Mouse (Mus musculus) spleen, adult 18-20 months (tissue): ENCODE results near the gene Ttll5.

Experiments used
- DNase-seq, 2 experiments: peaks; one replicate each; pipeline ENCODE4 v3.0.0; 2022; ENCODE audit warnings: mixed read lengths in 2 of 2

The Ttll5 gene

DNA sequence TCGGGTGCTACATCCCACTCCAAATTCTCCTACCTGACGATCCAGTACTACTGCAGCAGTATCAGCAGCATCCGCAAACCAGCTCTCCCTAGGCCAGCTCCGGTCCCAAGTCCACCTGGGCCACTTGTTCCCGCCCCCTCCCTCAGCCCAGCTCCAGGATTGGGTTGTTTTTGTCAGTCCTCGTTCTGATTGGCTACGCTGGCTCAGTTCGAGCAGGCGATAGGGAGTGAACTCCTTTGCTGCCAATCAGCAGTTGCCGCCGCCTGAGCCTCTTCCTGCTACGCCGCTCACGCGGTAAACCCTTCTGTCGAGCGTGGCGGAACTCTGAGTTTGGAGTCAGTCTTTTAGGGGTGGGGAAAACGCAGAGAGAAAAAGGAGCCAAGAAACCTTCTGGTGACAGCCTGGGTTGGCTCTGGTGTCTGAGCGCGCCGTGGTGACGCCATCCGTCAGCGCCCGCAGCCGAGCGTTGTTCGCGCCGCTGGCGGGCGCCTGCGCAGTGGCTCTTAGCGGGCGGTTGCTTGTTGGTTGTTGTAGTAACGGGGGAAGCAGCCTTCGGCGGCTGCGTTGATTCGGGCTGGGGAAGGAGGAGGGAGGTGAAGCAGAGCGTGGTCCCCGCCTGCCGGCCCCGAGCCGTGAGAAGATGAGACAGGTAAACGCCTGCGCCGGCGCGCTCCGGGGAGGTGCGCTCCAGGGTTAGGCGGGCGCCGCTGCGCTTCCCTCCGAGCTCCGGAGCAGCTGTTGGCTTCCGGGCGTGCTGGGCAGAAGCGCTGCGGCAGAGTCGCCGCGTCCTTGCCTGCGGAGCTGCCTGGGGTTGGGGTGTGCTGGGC lies at the start of gene Ttll5, which contains the start of gene Erg28:
TSS of gene Ttll5 (plus strand) at position 222 of the 827 bp plus-strand sequence.
TSS of gene Erg28 (minus strand) at position 113 of the 827 bp plus-strand sequence.
- DNase-seq, result peak; percentile 89 to 90

- no peak for DNase-seq
Measured at GRCm38 (mm10) chr12:85778962-85779361, 45.5 kb upstream of the Ttll5 start.

DNA sequence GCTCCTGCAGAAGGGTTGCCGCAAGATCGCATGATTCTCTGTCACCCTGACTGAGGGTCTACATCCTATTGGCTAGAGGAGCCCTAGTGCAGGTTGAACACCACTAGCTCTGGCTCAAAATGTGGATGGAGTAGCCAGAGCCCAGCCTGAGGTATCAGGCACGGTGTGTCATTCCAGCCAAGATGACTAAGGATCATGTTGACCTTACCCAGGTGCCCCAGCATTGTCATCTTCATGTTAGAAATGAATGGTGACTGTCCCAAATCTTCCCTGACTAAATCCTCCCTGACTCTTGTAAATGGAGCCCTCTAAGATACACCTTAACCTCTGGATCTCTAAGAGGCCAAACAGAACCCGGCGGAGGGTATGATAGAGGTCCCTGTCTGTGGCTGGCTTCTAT lies 44.8 kb upstream of the Ttll5 start:
- no peak for DNase-seq

DNA sequence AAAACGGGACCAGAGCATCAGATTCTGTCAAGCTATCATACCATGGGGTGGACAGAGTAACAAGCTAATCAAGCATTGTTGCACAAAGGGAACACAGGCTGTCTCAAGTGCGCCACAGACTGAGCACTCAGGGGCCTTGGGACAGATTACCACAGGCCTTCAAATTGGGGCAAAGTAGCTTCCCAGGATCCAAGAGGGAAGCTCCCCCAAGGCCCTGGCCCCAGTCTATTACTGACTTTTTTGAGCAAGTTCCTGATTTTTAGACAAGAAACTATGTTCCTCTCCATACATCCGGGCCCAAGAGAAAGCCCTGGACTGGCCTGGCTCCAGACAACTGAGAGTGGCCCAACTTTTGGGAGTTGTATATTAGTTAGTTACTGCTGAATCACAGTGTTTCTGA lies 42.9 kb upstream of the Ttll5 start:
- DNase-seq, result no peak

- DNase-seq, result no peak
Measured at GRCm38 (mm10) chr12:85784916-85785815, 39.3 kb upstream of the Ttll5 start.

DNA sequence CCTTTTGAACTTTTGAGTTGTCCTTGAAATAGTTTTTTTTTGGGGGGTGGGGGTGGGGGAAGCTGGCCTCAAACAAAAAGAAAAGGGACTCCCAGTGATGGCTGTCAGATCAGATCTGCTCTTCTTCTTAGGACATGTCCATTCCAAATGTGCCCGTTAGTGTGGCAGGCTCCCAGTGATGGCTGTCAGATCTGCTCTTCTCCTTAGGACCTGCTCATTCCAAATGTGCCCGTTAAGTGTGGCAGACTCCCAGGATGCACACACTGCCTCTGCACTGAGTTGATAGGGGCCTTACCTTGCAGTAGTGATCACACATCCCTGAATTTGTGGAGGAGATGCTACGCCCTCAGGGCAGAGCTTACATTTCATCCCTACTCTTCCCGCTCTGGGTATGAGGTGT lies 32.3 kb upstream of the Ttll5 start:
- DNase-seq, result no peak

- DNase-seq, result no peak
Measured at GRCm38 (mm10) chr12:85792821-85793346, 31.6 kb upstream of the Ttll5 start.

- DNase-seq, result no peak
Measured at GRCm38 (mm10) chr12:85794094-85794493, 30.4 kb upstream of the Ttll5 start.

DNA sequence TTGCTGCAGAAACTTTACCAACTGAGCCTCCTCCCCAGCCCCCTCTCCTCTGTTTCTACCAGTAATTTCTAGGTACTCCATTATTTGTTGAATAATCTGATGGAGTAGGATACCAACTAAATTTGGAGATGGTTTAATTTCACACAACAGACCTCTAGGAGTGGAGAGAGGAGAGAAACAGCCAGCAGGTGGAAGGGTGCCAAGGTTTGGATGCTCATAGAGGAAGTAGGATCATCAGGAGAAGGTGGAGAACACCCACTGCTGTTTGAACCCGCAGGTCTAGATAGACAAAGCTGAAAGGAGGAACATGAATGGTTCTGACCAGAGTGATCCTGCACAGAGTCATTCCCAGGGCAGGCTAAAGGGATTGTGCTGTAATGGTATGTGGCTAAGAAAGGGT lies 28.9 kb upstream of the Ttll5 start:
- no peak for DNase-seq

GRCm38 (mm10) chr12:85800031-85800430 lies 24.4 kb upstream of the Ttll5 start:
- no peak for DNase-seq

- DNase-seq, result no peak
Measured at GRCm38 (mm10) chr12:85809726-85810125, 14.7 kb upstream of the Ttll5 start.

DNA sequence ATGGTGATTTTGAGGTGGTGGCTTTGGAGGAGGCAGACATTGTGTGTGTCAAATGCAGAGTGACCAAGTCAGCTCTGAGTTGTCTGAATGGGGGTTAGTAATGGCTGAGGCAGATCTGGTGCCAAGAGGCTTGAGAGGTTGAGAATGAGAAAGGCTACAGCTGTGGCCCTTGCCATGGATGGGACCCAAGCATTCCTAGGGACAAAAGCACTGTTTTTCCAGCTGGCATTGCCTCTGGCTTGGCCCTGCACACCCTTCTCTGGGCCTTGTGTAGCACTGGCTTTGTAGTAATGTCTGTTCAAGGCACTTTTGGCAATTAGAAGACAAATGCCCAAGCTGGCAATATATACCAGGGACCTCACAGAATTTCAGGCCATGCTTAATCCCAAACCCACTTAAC lies 13.5 kb upstream of the Ttll5 start:
- no peak for DNase-seq

GRCm38 (mm10) chr12:85811676-85812075 lies 12.8 kb upstream of the Ttll5 start:
- no peak for DNase-seq

- DNase-seq, result no peak
Measured at GRCm38 (mm10) chr12:85813599-85813998, 10.9 kb upstream of the Ttll5 start.

DNA sequence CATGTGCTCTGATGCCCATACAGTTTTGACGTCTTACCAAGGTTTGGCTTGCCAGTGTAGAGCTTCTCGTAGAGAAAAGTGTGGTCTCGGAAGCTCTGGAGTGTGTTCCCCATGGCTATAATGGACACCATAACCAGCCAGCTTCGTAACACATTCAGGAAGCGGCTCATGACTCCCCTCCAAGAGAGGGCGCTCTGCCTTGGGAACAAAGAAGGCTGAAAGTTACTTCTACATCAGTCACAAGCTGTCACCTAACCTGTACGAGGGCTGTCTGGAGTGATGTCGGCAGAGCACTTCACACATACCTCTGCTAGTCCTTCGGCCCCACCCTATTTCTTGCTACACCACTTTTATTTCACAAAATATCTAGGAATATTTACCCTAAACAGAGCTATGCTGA lies 2.4 kb upstream of the Ttll5 start:
- DNase-seq, result no peak

DNA sequence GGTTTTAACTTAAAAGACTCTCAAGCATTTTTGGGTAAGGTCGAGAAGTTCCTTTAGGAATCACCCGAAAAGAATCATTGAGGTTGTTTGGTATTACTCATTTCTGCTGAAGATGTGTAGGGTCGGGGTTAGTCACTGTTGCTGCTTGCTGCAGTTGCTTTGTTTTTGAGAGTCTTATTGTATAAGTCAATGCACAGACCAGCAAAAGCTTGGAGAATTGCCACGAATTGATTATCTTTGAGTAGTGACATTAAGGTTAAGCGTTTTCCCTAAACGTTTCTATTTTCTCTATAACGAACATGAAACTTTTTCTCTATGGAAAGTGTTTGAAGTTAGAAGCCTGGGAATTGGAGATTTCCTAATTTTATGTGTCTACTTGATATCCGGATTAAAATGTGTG lies 902 bp downstream of the Ttll5 start:
- DNase-seq, result no peak

GRCm38 (mm10) chr12:85825822-85826221 lies 1.4 kb downstream of the Ttll5 start:
- no peak for DNase-seq

DNA sequence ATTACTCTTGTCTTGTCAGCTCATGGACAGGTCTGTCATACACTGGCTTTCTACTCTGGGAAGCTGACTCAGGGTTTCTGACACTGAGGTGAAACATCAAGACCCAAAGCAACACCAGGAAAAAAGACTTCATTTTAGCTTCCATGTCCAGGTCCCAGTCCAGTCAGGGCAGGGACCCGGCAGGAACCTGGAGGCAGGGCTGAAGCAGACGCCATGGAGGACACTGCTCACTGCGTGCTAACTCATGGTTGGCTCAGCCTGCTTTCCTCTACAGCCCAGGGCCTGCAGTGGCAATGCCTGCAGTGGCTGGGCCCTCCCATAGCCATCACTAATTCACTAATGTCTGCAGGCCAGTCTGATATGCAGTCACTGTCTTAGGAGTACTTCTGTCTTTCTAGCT lies 4.4 kb downstream of the Ttll5 start:
- DNase-seq, result no peak

DNA sequence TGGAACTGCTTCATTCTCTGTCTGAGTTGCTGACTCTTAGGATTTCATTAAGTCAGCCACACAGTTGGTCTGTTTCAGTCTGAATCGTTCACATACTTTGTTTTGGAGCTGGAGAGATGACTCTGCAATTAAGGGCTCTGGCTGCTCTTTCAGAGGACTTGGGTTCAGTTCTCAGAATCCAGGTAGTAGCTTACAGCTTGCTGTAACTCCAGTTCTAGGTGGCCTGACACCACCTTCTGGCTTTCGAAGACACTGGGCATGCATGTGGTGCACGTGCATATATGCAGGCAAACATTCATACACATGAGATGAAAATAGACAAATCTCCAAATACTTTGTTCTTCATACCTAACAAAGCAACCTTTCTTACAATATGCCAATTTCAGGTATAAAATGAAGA lies 5.4 kb downstream of the Ttll5 start:
- DNase-seq, result no peak

- DNase-seq, result no peak
Measured at GRCm38 (mm10) chr12:85830691-85831090, 6.2 kb downstream of the Ttll5 start.

DNA sequence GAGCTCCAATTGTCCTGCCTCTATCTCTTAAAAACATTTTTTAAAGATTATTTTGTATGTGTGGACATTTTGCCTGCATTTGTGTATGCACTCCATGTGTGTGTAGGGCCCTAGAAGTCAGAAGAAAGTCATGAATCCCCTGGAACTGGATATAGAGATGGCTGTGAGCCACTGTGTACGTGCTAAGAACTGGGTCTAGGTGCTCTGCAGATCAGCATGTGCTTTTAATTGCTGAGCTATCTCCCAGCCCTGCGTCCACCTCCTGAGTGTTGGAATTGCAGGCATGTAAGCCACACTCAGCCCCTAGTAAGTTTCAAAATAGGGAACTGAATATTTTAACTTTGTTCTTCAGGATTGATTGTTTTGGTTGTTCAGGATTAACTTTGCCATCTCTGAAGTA lies 10.1 kb downstream of the Ttll5 start:
- DNase-seq, result no peak

DNA sequence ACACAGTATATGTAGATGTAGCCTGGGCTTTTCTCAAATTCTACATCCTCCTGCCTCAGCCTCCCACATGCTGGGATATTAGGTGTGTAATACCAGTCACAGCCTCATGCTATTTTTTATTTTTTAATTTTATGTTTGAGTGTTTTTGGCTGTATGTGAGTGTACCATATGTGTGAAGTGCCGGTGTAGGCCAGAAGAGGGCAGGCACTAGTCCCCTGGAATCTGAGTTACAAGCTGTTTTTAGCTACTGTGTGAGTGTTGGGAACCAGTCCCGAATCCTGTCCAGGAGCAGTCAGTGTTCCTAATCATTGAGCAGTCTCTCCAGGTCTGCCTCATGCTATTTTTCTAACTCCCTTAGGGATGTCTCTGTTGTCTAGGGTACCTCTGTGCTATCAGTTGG lies 13.3 kb downstream of the Ttll5 start:
- DNase-seq, result no peak

DNA sequence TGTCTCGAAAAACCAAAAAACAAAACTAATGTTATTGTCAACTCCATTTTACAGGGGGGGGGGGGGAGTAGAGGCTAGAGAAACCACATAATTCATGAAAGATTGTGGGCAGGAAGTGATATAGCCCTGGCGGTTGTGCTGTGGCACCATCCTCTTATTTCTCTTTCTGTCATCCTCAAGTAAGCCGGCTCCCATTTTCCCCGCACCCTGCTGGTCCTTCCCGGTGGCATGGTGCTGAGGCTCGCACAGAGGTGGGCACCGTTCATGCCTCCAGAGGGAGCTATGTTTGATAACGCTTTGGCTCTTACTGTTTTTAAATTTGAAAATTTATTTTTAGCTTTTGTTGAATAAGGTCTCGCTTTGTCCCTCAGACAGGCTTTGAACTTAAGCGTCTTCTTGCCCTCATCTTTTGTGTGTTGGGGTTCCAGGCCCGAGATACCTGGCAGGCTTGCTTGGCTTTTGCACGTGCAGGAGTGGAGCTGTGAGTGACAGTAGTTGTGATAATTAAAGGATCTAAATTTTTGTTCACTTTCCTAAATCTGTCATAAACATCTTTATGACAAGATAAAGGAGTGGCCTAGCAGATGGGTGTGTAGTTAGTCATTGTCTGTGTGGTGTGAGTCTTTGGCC lies 15.0 kb downstream of the Ttll5 start:
- no peak for DNase-seq
